Mouse (Mus musculus): ENCODE results near the gene Ifnar1. TPM values are rescaled to one million over a fixed set of nuclear protein-coding genes. Genes with fewer than 3 reads are reported as not detected.

Ifnar1 gene
- polyA plus RNA-seq, 1 experiment from 2014 or later = 40.9 TPM

GRCm38 (mm10) chr16:91538051-91538450, 53.0 kb downstream of the Ifnar1 start:
- DNase-seq (ENCODE audit: low spot score) = peak; percentile 43

- DNase-seq (ENCODE audit: low spot score) = peak; percentile 55
Measured at GRCm38 (mm10) chr16:91538513-91538912, 53.5 kb downstream of the Ifnar1 start.

GRCm38 (mm10) chr16:91541573-91542081, 56.6 kb downstream of the Ifnar1 start:
- DNase-seq (ENCODE audit: low spot score) = peak; percentile 85

- DNase-seq (ENCODE audit: low spot score) = no peak
Measured at GRCm38 (mm10) chr16:91543619-91544018, 58.6 kb downstream of the Ifnar1 start.

GRCm38 (mm10) chr16:91545597-91546281, 60.7 kb downstream of the Ifnar1 start:
- DNase-seq (ENCODE audit: low spot score) = peak; percentile 86

- no peak for DNase-seq (ENCODE audit: low spot score)
Measured at GRCm38 (mm10) chr16:91546391-91546835, 61.4 kb downstream of the Ifnar1 start.

- peak; percentile 48 for DNase-seq (ENCODE audit: low spot score)
Measured at GRCm38 (mm10) chr16:91546836-91547741, 62.1 kb downstream of the Ifnar1 start, which contains the start of gene Ifngr2. TSS of gene Ifngr2 (plus strand) at chr16:91547072.

GRCm38 (mm10) chr16:91547974-91548373, 62.9 kb downstream of the Ifnar1 start:
- DNase-seq (ENCODE audit: low spot score) = no peak

- DNase-seq (ENCODE audit: low spot score) = no peak
Measured at GRCm38 (mm10) chr16:91548586-91548985, 63.5 kb downstream of the Ifnar1 start.

GRCm38 (mm10) chr16:91548996-91549395, 64.0 kb downstream of the Ifnar1 start:
- peak; percentile 32 for DNase-seq (ENCODE audit: low spot score)

GRCm38 (mm10) chr16:91549616-91550015, 64.6 kb downstream of the Ifnar1 start:
- DNase-seq (ENCODE audit: low spot score) = no peak

- no peak for DNase-seq (ENCODE audit: low spot score)
Measured at GRCm38 (mm10) chr16:91551081-91551524, 66.1 kb downstream of the Ifnar1 start.

- no peak for DNase-seq (ENCODE audit: low spot score)
Measured at GRCm38 (mm10) chr16:91552072-91552471, 67.0 kb downstream of the Ifnar1 start.

GRCm38 (mm10) chr16:91553625-91554024, 68.6 kb downstream of the Ifnar1 start:
- DNase-seq (ENCODE audit: low spot score) = peak; percentile 41

GRCm38 (mm10) chr16:91555017-91555605, 70.1 kb downstream of the Ifnar1 start:
- DNase-seq (ENCODE audit: low spot score) = no peak

- DNase-seq (ENCODE audit: low spot score) = no peak
Measured at GRCm38 (mm10) chr16:91556659-91557058, 71.6 kb downstream of the Ifnar1 start.

Small RNAs within 50 kb of the gene (microRNA-seq; reads per million reads assigned to microRNA genes)
- not detected for gene Mir6367 (ENCODE audit: borderline number of aligned reads)

Other genes starting within 250 kb of the Ifnar1 start
- gene Olig1, start 215.5 kb upstream of the Ifnar1 start, polyA plus RNA-seq (2015; fragmentation: Nextera tagmentation; extraction: Ambion mirVana) = 0.13 and 0.16 TPM in 2 replicates
- gene Ifnar2, start 112.5 kb upstream of the Ifnar1 start, polyA plus RNA-seq (2015; fragmentation: Nextera tagmentation; extraction: Ambion mirVana) = 70.7 and 73.4 TPM in 2 replicates
- not detected in 2 replicates for gene Gm21970, start 93.5 kb upstream of the Ifnar1 start, polyA plus RNA-seq (2015; fragmentation: Nextera tagmentation; extraction: Ambion mirVana)
- gene Il10rb, start 79.1 kb upstream of the Ifnar1 start, polyA plus RNA-seq (2015; fragmentation: Nextera tagmentation; extraction: Ambion mirVana) = 42.7 and 44.1 TPM in 2 replicates
- gene Ifngr2, start 61.8 kb downstream of the Ifnar1 start, polyA plus RNA-seq (2015; fragmentation: Nextera tagmentation; extraction: Ambion mirVana) = 38.1 and 41.6 TPM in 2 replicates
- 33.9 and 38.5 TPM in 2 replicates for gene Tmem50b, start 112.6 kb downstream of the Ifnar1 start, polyA plus RNA-seq (2015; fragmentation: Nextera tagmentation; extraction: Ambion mirVana)
- gene Dnajc28, start 133.8 kb downstream of the Ifnar1 start, polyA plus RNA-seq (2015; fragmentation: Nextera tagmentation; extraction: Ambion mirVana) = 2.3 and 3.3 TPM in 2 replicates
- gene Gart, start 161.7 kb downstream of the Ifnar1 start, polyA plus RNA-seq (2015; fragmentation: Nextera tagmentation; extraction: Ambion mirVana) = 125 and 133 TPM in 2 replicates
- 132 and 172 TPM in 2 replicates for gene Son, start 162.3 kb downstream of the Ifnar1 start, polyA plus RNA-seq (2015; fragmentation: Nextera tagmentation; extraction: Ambion mirVana)
- 21.8 and 23.2 TPM in 2 replicates for gene Donson, start 203.5 kb downstream of the Ifnar1 start, polyA plus RNA-seq (2015; fragmentation: Nextera tagmentation; extraction: Ambion mirVana)
- gene Cryzl1, start 243.7 kb downstream of the Ifnar1 start, polyA plus RNA-seq (2015; fragmentation: Nextera tagmentation; extraction: Ambion mirVana) = 27.0 and 28.0 TPM in 2 replicates
- gene Itsn1, start 244.0 kb downstream of the Ifnar1 start, polyA plus RNA-seq (2015; fragmentation: Nextera tagmentation; extraction: Ambion mirVana) = 2.7 and 3.0 TPM in 2 replicates

Measured in thymus, postnatal 0 days (tissue).